Mouse (Mus musculus): ENCODE data around the gene Nup98. TPM values are rescaled to one million over a fixed set of nuclear protein-coding genes. Genes with fewer than 3 reads are reported as not detected.
A peak's percentile ranks its signal among the peaks of the same experiment; 100 is the strongest.

Nup98 gene
- polyA plus RNA-seq, 1 experiment from 2014 or later, result 48.2 TPM

GRCm38 (mm10) chr7:102104126-102104525, 105.8 kb downstream of the Nup98 start:
- no peak for DNase-seq (ENCODE audit: low spot score)
- WGBS, result 81% methylated on average over 5 of the region's 5 CpGs

DNA sequence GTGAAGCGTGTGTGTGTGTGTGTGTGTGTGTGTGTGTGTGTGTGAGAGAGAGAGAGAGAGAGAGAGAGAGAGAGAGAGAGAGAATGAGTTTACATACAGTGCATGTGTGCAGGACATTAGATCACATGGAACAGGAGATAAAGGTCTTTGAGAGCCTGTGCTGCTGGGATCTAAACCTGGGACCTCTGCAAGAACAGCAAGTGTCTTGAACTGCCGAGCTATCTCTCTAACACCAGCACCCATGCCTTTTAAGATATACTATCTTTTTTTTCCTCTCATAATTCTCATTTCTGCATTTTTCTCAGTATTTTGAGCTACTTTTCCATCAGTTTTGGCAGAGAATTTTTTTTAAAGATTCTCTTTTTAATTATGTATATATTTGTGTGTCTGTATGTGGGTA, 106.4 kb downstream of the Nup98 start:
- Histone ChIP-seq H3K27me3 (replicated peaks; ENCODE audit: low read depth, poor library complexity, severe bottlenecking) (peaks cover 23% of the 10 kb centered on the region), H3K4me1 (peaks cover 46% of the 10 kb centered on the region), H3K36me3 (replicated peaks) (no peaks in the 10 kb centered on the region), H3K9me3 (no peaks in the 10 kb centered on the region), H3K4me3 (no peak overlapping the region), H3K27ac (replicated peaks) (no peak overlapping the region)
- DNase-seq (ENCODE audit: low spot score), result no peak
- WGBS, result 82% methylated on average over 2 of the region's 2 CpGs

More at GRCm38 (mm10) chr7:102104126-102104525, 105.8 kb downstream of the Nup98 start:
- Histone ChIP-seq H3K9me3 (no peaks in the 10 kb centered on the region), H3K36me3 (replicated peaks) (no peaks in the 10 kb centered on the region), H3K4me3 (no peak overlapping the region), H3K27ac (replicated peaks) (no peak overlapping the region), H3K4me1 (peaks cover 46% of the 10 kb centered on the region), H3K27me3 (replicated peaks; ENCODE audit: low read depth, poor library complexity, severe bottlenecking) (peaks cover 18% of the 10 kb centered on the region)

DNA sequence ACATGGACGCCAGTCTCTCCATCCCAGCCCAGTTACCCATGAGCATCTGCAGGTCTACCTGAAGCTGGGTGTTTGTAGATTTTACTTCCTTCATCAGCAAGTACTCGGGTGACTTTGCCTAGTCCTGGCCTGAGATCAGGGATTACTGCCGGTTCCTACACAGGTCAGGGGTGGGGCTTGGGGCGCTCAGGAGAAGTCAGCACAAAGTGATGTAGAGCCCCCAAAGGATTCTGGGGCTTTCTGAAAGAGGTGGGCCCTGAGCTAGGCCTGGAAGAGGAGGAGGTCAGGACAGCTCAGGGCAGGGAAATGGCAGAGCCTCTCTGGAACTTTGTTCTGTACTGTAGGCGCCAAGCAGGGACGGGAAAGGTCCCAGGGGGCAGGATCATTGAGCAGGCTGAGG, 107.3 kb downstream of the Nup98 start:
- H3K9me3 ChIP-seq, result no peaks in the 10 kb centered on the region
- no peak for DNase-seq (ENCODE audit: low spot score)
- H3K4me1 ChIP-seq, result peaks cover 46% of the 10 kb centered on the region
- peaks cover 4% of the 10 kb centered on the region; the same call in 1 of the 2 replicates for H3K36me3 ChIP-seq (replicated peaks)
- peak overlapping the region; percentile 10; the same call in 1 of the 2 replicates for H3K27ac ChIP-seq (replicated peaks)
- peaks cover 23% of the 10 kb centered on the region for H3K27me3 ChIP-seq (replicated peaks; ENCODE audit: low read depth, poor library complexity, severe bottlenecking)
- no peak overlapping the region for H3K4me3 ChIP-seq
- 41% methylated on average over 6 of the region's 6 CpGs for whole genome bisulfite sequencing

DNA sequence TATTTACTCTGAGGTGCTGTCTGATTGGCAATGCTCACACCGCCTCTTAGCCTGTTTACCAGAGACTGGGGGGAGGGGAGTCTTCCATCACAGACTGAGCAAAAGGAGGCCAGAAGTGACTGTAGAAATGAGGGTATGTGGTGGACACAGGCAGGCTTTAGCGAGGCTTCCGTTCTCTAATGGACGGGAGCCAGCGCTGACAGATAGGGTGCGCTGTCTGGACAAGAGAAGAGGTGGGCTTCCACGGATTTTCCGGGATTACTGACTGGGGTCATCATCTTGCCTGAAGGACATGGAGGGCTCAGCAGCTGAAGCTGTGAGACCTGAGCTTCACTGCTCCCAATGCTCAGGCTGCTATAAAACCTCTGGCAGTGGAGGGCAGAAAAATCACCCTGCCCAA, 107.7 kb downstream of the Nup98 start:
- H3K27me3 ChIP-seq (replicated peaks; ENCODE audit: low read depth, poor library complexity, severe bottlenecking), result peaks cover 19% of the 10 kb centered on the region; the same call in 1 of the 2 replicates
- H3K4me1 ChIP-seq, result peaks cover 45% of the 10 kb centered on the region
- DNase-seq (ENCODE audit: low spot score), result no peak
- 43% methylated on average over 8 of the region's 8 CpGs for WGBS
- no peaks in the 10 kb centered on the region for H3K9me3 ChIP-seq
- peaks cover 6% of the 10 kb centered on the region; the same call in 1 of the 2 replicates for H3K36me3 ChIP-seq (replicated peaks)
- H3K27ac ChIP-seq (replicated peaks), result peak overlapping the region; percentile 10; the same call in 1 of the 2 replicates
- H3K4me3 ChIP-seq, result no peak overlapping the region

DNA sequence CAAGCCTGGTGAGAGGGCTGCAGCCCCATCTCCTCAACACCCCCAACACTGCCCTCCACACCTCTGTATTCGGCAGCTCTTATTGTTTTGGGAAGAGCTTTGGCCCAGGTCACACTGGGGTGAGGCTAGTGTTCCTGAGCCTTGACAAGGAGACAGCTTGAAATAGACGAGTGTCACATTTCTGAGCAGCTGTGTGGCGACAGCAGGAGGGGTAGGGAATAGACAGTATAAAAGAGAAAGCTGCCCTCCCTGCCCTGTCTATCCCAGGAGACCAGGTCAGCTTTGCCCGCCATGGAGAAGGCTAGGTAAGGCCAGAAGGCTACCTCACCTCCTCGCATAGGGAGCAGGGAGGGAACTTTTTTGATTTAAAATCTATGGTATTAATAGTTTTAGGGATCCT, 108.5 kb downstream of the Nup98 start, which contains the start of gene Art1:
Art1 (plus strand) TSS at position 257 of the 400 bp plus-strand sequence.
- peak within 1 kb of the TSS; percentile 3 for H3K4me3 ChIP-seq
- H3K27ac ChIP-seq (replicated peaks), result peak within 1 kb of the TSS; percentile 71; the same call in 1 of the 2 replicates
- WGBS, result 36% methylated on average over 5 of the region's 5 CpGs
- no peak for DNase-seq (ENCODE audit: low spot score)
- H3K36me3 ChIP-seq (replicated peaks), result peaks cover 6% of the 10 kb centered on the region; the same call in 1 of the 2 replicates
- H3K9me3 ChIP-seq, result no peaks in the 10 kb centered on the region
- peaks cover 38% of the 10 kb centered on the region for H3K4me1 ChIP-seq
- H3K27me3 ChIP-seq (replicated peaks; ENCODE audit: low read depth, poor library complexity, severe bottlenecking), result peaks cover 14% of the 10 kb centered on the region; the same call in 1 of the 2 replicates

DNA sequence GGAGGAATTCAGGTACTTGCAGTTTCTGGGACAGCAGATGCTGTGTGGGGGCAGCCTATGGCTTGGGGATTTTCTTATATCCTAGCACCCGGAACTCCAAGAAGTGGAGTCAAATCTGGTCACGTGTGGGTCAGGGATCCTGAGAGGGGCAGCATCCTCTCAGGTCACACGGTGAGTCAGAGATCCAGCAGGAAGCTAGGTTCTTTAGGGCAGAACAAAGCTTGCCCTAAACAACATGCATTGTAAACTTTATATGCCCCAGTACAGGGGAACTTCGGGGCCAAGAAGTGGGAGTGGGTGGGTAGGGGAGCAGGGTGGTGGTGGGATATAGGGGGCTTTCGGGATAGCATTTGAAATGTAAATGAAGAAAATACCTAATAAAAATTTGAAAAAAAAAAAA, 109.1 kb downstream of the Nup98 start:
- Histone ChIP-seq H3K36me3 (replicated peaks) (peaks cover 7% of the 10 kb centered on the region; the same call in 1 of the 2 replicates), H3K9me3 (no peaks in the 10 kb centered on the region), H3K27ac (replicated peaks) (peak overlapping the region; percentile 71; the same call in 1 of the 2 replicates), H3K4me1 (peaks cover 38% of the 10 kb centered on the region), H3K4me3 (no peak overlapping the region), H3K27me3 (replicated peaks; ENCODE audit: low read depth, poor library complexity, severe bottlenecking) (peaks cover 9% of the 10 kb centered on the region; the same call in 1 of the 2 replicates)
- WGBS, result 53% methylated on average over 5 of the region's 5 CpGs
- DNase-seq (ENCODE audit: low spot score), result no peak

DNA sequence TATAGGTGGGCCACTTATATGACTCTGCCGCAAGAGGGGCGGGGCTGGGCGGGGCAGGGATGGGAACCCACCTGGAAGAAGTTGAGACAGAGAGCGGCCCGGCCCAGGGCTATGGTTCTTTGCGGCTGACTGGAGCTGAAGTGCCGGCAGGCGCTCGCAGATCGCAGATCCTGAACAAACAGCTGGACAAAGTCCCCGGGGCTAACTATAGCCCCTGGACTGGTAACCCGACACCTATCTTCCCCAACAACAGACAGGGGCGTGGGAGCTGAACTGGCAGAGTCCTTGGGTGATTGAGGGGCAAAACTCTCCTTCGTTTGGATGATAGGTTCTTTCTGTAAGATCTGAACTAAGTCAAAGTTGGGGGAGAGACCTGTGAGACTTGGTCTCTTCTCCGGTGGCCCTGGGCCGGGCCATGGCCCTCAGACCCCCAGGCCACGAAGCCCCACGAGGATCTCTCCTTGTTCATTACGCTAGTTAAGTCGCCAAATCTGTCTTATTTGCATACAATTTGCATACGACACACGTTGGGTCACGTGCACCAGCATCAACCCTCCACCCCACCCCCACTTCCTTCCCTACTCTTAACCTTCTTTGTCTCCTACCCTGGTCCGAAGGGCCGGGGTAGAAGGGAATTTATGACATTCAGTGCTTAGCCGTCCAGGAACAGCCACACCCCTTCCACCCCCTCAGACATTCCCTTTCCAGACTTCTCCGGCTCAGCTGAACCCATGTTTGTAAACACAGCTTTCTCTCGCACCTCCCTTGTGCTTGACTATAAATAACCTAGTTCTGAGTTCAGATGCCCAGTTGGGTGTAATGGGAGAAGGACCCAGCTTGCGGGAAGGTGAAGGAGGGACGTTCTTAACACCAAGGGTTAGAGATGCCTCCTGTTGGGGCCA, 110.0 kb downstream of the Nup98 start:
- 5% methylated on average over 30 of the region's 30 CpGs for WGBS
- no peaks in the 10 kb centered on the region for H3K9me3 ChIP-seq
- peaks cover 9% of the 10 kb centered on the region; the same call in 1 of the 2 replicates for H3K27me3 ChIP-seq (replicated peaks; ENCODE audit: low read depth, poor library complexity, severe bottlenecking)
- peaks cover 11% of the 10 kb centered on the region for H3K36me3 ChIP-seq (replicated peaks)
- peak overlapping the region; percentile 71 for H3K27ac ChIP-seq (replicated peaks)
- peak overlapping the region; percentile 52 for H3K4me3 ChIP-seq
- H3K4me1 ChIP-seq, result peaks cover 38% of the 10 kb centered on the region
- peak; percentile 72 for DNase-seq (ENCODE audit: low spot score)

DNA sequence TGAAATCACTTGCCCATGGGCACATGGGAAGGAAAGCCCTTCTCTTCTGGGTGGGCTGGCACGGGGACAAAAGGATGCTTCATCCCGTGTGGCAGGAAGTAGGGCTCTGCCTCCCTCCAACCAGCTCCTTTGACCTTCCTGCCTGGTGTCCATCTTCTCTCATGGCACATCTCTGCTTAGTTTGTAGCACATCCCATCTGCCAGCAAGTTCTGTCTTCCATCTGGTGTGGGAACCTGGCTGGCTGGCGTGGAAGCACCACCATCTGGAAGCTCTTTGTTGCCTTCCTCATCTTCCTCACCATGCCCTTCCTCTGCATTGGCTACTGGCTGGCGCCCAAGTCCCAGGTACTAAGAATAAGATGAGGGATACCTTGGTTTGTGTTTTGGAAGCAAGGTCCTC, 122.6 kb downstream of the Nup98 start:
- Histone ChIP-seq H3K4me1 (no peaks in the 10 kb centered on the region), H3K36me3 (replicated peaks) (peaks cover 87% of the 10 kb centered on the region)

GRCm38 (mm10) chr7:102084041-102084696, 125.8 kb downstream of the Nup98 start:
- H3K27ac ChIP-seq (replicated peaks), result no peak overlapping the region
- no peaks in the 10 kb centered on the region for H3K9me3 ChIP-seq
- no peaks in the 10 kb centered on the region for H3K27me3 ChIP-seq (replicated peaks; ENCODE audit: low read depth, poor library complexity, severe bottlenecking)
- peaks cover 98% of the 10 kb centered on the region for H3K36me3 ChIP-seq (replicated peaks)
- 94% methylated on average over 26 of the region's 26 CpGs for WGBS
- no peaks in the 10 kb centered on the region for H3K4me1 ChIP-seq
- no peak for DNase-seq (ENCODE audit: low spot score)
- no peak overlapping the region for H3K4me3 ChIP-seq

More for the DNA sequence above, 122.6 kb downstream of the Nup98 start:
- 84% methylated on average over 4 of the region's 4 CpGs for WGBS
- Histone ChIP-seq H3K9me3 (no peaks in the 10 kb centered on the region), H3K27me3 (replicated peaks; ENCODE audit: low read depth, poor library complexity, severe bottlenecking) (no peaks in the 10 kb centered on the region), H3K27ac (replicated peaks) (no peak overlapping the region), H3K4me3 (no peak overlapping the region)
- no peak for DNase-seq (ENCODE audit: low spot score)

GRCm38 (mm10) chr7:102082816-102083215, 127.2 kb downstream of the Nup98 start, which contains the start of gene Trpc2:
Gene Trpc2, plus strand, starts transcription at chr7:102083116.
- Histone ChIP-seq H3K27me3 (replicated peaks; ENCODE audit: low read depth, poor library complexity, severe bottlenecking) (no peaks in the 10 kb centered on the region), H3K36me3 (replicated peaks) (peaks cover 98% of the 10 kb centered on the region), H3K9me3 (no peaks in the 10 kb centered on the region), H3K4me3 (no peak within 1 kb of the TSS), H3K27ac (replicated peaks) (no peak within 1 kb of the TSS), H3K4me1 (no peaks in the 10 kb centered on the region)
- no peak for DNase-seq (ENCODE audit: low spot score)
- WGBS, result 88% methylated on average over 5 of the region's 5 CpGs

- no peaks in the 10 kb centered on the region for H3K27me3 ChIP-seq (replicated peaks; ENCODE audit: low read depth, poor library complexity, severe bottlenecking)
- no peaks in the 10 kb centered on the region for H3K9me3 ChIP-seq
- peaks cover 99% of the 10 kb centered on the region for H3K36me3 ChIP-seq (replicated peaks)
- WGBS, result 96% methylated on average over 5 of the region's 5 CpGs
- H3K4me3 ChIP-seq, result no peak overlapping the region
- H3K27ac ChIP-seq (replicated peaks), result no peak overlapping the region
- no peak for DNase-seq (ENCODE audit: low spot score)
- no peaks in the 10 kb centered on the region for H3K4me1 ChIP-seq
These were observed 128.2 kb downstream of the Nup98 start for GRCm38 (mm10) chr7:102081784-102082183.

- Histone ChIP-seq H3K4me3 (no peak overlapping the region), H3K27ac (replicated peaks) (no peak overlapping the region), H3K27me3 (replicated peaks; ENCODE audit: low read depth, poor library complexity, severe bottlenecking) (no peaks in the 10 kb centered on the region), H3K36me3 (replicated peaks) (peaks cover 98% of the 10 kb centered on the region), H3K9me3 (no peaks in the 10 kb centered on the region), H3K4me1 (no peaks in the 10 kb centered on the region)
- WGBS, result 93% methylated on average over 8 of the region's 8 CpGs
- no peak for DNase-seq (ENCODE audit: low spot score)
These were observed 129.7 kb downstream of the Nup98 start for GRCm38 (mm10) chr7:102080311-102080710.
